Mouse (Mus musculus): ENCODE measurements around the gene Ppara.

- TF ChIP-seq CTCF (IDR thresholded peaks at IDR 0.05; ENCODE audit: low read depth) = no peak
- no peak for TF ChIP-seq EP300 (IDR thresholded peaks at IDR 0.05; ENCODE audit: low read depth)
These were observed 1.0 kb downstream of the Ppara start for GRCm38 (mm10) chr15:85735836-85736190.

Data from heart, postnatal 0 days (tissue).